Mouse (Mus musculus) liver, embryonic 13.5 days (tissue): ENCODE measurements around the gene Tet2. TPM values are rescaled to one million over a fixed set of nuclear protein-coding genes. Genes with fewer than 3 reads are reported as not detected.

Experiments
- ATAC-seq: fragments of 200-750 bp; cut with Nextera tagmentation; 2 replicates; pipeline ENCODE4 v1.8.0; 2017; ENCODE audit warnings: low read depth, mild to moderate bottlenecking, moderate number of reproducible peaks, moderate library complexity
- DNase-seq: peaks from one replicate; pipeline ENCODE4 v3.0.0; 2022
- H3K27ac ChIP-seq: fragments of 300-500 bp; sonication (generic); 2 replicates; pipeline ENCODE4 v1.5.1; 2015; ENCODE audit warnings: moderate library complexity, mild to moderate bottlenecking, inconsistent platforms
- H3K27me3 ChIP-seq: fragments of 300-500 bp; sonication (generic); 2 replicates; pipeline ENCODE4 v1.6.1; 2015; ENCODE audit warnings: mild to moderate bottlenecking, inconsistent platforms
- H3K36me3 ChIP-seq: fragments of 300-500 bp; sonication (generic); 2 replicates; pipeline ENCODE4 v1.6.1; 2015; ENCODE audit warnings: mild to moderate bottlenecking, inconsistent platforms
- H3K4me1 ChIP-seq: fragments of 300-500 bp; sonication (generic); replicated peaks from 2 replicates; pipeline ENCODE4 v1.6.1; 2015; ENCODE audit warnings: inconsistent platforms
- H3K4me2 ChIP-seq: fragments of 300-500 bp; sonication (generic); 2 replicates; pipeline ENCODE4 v1.6.1; 2015; ENCODE audit warnings: inconsistent platforms, mild to moderate bottlenecking, moderate library complexity
- H3K4me3 ChIP-seq: fragments of 300-500 bp; sonication (generic); replicated peaks from 2 replicates; pipeline ENCODE4 v1.5.1; 2015; ENCODE audit warnings: mild to moderate bottlenecking, inconsistent platforms
- H3K9ac ChIP-seq: fragments of 300-500 bp; sonication (generic); 2 replicates; pipeline ENCODE4 v1.6.1; 2015; ENCODE audit warnings: mild to moderate bottlenecking, inconsistent platforms
- H3K9me3 ChIP-seq: fragments of 300-500 bp; sonication (generic); replicated peaks from 2 replicates; pipeline ENCODE4 v1.6.1; 2016; ENCODE audit warnings: inconsistent platforms
- WGBS: fragments of 180-500 bp; shearing (Covaris S2); methylation state at CpG from one replicate; pipeline ENCODE4 v1.1.7; 2015; ENCODE audit not compliant: insufficient replicate concordance; 5-methylcytosine and 5-hydroxymethylcytosine counted together
- polyA plus RNA-seq: library from polyadenylated mRNA; unstranded; fragments of >200 nt; fragmentation: Nextera tagmentation; extraction: Ambion mirVana; gene quantifications from 2 replicates; pipeline ENCODE4 v1.2.1, GENCODE M21; 2015

Tet2 gene
- polyA plus RNA-seq, 1 experiment from 2014 or later: 2.5 TPM

DNA sequence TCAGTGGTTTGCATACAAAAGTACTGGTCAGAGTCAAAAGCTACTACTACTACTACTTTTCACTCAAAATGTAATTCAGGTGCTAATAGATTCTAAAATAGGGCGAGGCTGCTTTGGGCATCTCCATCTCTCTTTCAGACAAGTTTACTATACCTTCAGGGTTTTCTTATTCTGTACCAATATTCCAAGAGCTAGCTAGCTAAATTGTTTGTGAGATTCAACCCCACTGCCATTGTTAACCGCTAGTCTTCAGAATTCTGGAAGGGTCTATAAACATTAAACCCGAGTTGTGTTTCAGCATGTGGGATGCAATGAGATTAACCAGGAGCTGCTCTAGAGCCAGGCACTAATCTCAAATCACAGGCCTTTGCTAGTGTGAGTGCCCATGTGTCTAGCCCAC is 12.1 kb downstream of the Tet2 start:
- no peak overlapping the region for H3K4me2 ChIP-seq
- H3K9ac ChIP-seq: no peak overlapping the region
- DNase-seq (no peak), ATAC-seq (no peak)
- no peaks in the 10 kb centered on the region for H3K9me3 ChIP-seq
- H3K27me3 ChIP-seq: no peaks in the 10 kb centered on the region
- no peak overlapping the region for H3K27ac ChIP-seq
- no peak overlapping the region for H3K4me3 ChIP-seq
- H3K36me3 ChIP-seq: peaks cover 2% of the 10 kb centered on the region; the same call in 1 of the 2 replicates
- peaks cover 14% of the 10 kb centered on the region; the same call in 1 of the 2 replicates for H3K4me1 ChIP-seq
- 68% methylated on average over 3 of the region's 3 CpGs for WGBS

DNA sequence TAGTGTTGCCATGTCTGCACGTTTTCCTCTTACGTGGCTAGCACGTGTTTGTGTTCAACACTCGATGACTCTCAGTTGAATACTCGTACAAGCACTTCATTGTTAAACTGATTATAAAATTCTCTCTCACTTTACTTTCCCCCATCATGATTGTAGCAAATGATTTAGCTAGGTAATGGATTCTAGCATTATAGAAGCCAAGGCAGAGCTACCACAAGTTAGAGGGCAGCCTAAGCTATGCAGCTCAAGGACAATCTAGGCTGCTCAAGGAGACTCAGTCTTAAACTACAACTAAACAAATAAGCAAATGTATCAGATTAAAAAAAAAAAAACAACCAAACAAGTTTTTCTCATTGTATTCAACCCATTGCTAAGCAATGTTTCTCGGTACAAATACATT is 12.7 kb downstream of the Tet2 start:
- WGBS: 81% methylated on average over 6 of the region's 6 CpGs

DNA sequence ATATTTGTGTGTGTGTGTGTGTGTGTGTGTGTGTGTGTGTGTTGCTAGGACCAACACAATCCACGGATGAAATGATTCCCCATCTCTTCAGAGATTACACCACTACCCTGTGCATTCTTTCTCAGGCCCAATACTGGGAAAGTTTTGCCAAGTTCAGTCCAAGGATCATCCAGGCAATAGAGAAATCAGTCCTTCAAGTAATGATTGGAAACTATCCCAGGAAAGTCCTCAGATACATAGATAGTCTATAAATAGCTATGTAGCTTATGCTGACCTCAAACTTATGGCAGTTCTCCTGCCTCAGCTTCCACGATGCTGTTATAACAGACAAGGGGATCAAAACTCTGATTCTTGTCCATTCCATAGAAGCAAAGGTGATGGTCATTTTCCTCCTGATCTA is 13.8 kb downstream of the Tet2 start:
- no peak overlapping the region for H3K9ac ChIP-seq
- whole genome bisulfite sequencing: 44% methylated on average over 2 of the region's 2 CpGs
- H3K9me3 ChIP-seq: no peaks in the 10 kb centered on the region
- no peaks in the 10 kb centered on the region for H3K36me3 ChIP-seq
- no peak overlapping the region for H3K4me2 ChIP-seq
- no peaks in the 10 kb centered on the region for H3K27me3 ChIP-seq
- no peak for DNase-seq
- no peak for ATAC-seq
- H3K27ac ChIP-seq: no peak overlapping the region
- peaks cover 19% of the 10 kb centered on the region; the same call in 1 of the 2 replicates for H3K4me1 ChIP-seq
- no peak overlapping the region for H3K4me3 ChIP-seq

More for the DNA sequence above, 12.7 kb downstream of the Tet2 start:
- ATAC-seq: no peak
- Histone ChIP-seq H3K36me3 (peaks cover 2% of the 10 kb centered on the region; the same call in 1 of the 2 replicates), H3K9me3 (no peaks in the 10 kb centered on the region), H3K4me1 (peaks cover 14% of the 10 kb centered on the region; the same call in 1 of the 2 replicates), H3K27me3 (no peaks in the 10 kb centered on the region), H3K4me2 (no peak overlapping the region), H3K27ac (no peak overlapping the region), H3K9ac (no peak overlapping the region), H3K4me3 (no peak overlapping the region)
- no peak for DNase-seq

DNA sequence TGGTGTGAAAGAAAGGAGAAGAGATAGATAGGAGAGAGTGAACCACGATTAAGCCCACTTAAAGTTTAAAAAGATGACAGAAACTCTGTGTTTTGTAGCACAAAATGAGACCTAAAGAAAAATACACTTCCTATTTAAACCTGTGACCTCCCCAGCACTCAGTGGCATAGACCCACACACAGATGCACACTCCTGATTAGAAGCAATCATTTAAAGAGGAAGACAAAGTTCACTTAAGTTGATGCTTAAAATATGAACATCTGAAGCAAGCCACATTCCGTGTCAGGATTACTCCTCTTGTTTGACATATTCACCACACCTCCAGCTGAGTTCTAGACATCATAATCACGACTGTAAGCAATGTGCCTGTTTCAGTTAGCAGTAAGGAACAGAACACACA is 14.3 kb downstream of the Tet2 start:
- H3K9me3 ChIP-seq: no peaks in the 10 kb centered on the region
- H3K27me3 ChIP-seq: no peaks in the 10 kb centered on the region
- no peak overlapping the region for H3K27ac ChIP-seq
- DNase-seq (no peak), ATAC-seq (no peak)
- H3K4me1 ChIP-seq: peaks cover 23% of the 10 kb centered on the region; the same call in 1 of the 2 replicates
- no peak overlapping the region for H3K4me2 ChIP-seq
- no peaks in the 10 kb centered on the region for H3K36me3 ChIP-seq
- WGBS: 20% methylated on average over 3 of the region's 3 CpGs
- no peak overlapping the region for H3K4me3 ChIP-seq
- H3K9ac ChIP-seq: no peak overlapping the region

DNA sequence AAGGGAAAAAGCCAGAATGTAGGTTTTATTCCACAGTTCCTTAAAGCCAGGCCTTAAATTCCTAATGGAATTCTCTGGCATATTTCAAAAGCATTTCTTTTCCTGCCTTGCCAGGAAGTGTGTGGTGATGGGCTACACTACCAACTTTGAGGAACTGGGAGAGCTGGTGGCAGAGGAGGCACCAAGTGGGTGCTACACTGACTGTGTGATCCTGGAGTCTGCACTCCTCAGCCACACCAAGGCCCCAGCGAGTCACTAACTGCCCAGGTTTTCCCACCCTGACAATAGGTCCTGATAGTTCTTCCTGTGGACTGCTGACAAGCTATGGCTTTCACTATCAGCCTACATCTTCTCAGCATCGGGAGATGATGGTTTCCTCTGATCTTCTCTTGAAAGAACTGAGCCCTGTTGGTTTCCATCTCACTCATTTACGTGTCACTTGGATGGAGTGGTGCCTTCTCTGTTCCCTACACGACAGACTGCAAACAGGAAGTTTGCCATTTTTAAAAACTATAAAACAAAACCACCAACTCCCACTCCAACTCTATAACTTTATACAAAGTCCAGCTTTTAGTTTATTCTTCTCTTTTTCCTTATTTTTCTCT is 18.7 kb downstream of the Tet2 start:
- H3K27me3 ChIP-seq: no peaks in the 10 kb centered on the region
- no peak for DNase-seq
- H3K9ac ChIP-seq: no peak overlapping the region
- no peak overlapping the region for H3K4me3 ChIP-seq
- peaks cover 22% of the 10 kb centered on the region for H3K4me1 ChIP-seq
- 23% methylated on average over 4 of the region's 4 CpGs for WGBS
- no peaks in the 10 kb centered on the region for H3K36me3 ChIP-seq
- H3K9me3 ChIP-seq: no peaks in the 10 kb centered on the region
- H3K27ac ChIP-seq: no peak overlapping the region
- H3K4me2 ChIP-seq: no peak overlapping the region
- ATAC-seq: no peak

DNA sequence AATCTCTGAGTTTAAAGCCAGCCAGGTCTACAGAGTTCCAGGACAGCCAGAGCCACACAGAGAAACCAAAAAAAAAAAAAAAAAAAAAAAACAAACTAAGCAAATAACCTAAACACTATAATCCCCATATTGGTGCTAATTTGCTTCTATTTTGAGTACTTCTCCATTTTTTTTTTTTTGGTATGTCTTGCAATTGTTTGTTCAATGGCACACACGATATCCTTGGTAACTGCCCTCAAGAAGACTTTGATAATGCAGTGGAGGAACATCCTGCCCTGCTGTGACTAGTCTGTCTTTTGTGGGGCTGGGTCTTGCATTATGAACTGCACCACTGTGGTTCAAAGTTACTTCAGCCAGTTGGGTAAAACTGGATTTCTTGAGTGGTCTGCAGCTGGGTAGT is 19.4 kb downstream of the Tet2 start:
- Histone ChIP-seq H3K4me1 (peaks cover 16% of the 10 kb centered on the region), H3K9ac (no peak overlapping the region), H3K27ac (no peak overlapping the region), H3K36me3 (no peaks in the 10 kb centered on the region), H3K9me3 (no peaks in the 10 kb centered on the region), H3K4me2 (no peak overlapping the region), H3K4me3 (no peak overlapping the region), H3K27me3 (no peaks in the 10 kb centered on the region)
- ATAC-seq (no peak), DNase-seq (no peak)
- WGBS: 23% methylated on average over 1 of the region's 1 CpGs

DNA sequence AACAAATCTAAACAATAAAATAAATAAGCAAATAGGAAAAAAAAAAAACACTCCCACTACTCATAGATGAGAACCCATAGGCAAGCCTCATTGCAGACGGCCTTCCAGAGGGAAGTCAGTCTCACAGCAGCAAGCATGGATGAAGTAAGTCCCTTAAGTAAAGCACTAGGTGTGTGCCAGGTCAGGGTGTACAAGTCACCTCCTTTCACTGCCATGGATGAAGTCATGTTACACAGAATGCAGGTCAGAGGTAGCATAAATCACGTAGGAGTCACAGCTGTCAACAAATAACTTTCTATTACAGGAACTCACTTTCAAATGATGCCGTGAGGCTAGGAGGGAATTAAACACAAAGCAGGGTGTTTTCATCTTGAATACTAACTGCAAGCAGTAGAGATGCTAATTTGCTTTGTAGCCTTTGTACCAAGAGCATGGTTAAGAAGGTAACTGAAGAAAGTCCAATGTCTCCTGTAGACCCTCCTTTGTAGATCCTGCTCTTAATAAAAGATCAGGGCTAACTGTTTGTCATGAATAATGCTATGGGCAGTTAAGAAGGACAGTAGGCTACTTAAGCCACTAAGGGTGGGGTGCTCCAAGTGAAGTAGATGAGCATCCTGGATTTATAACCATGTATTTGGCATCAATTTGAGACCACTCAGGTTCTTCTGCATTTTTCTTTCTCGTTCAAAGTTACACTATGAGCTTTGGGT is 20.4 kb downstream of the Tet2 start:
- no peaks in the 10 kb centered on the region for H3K27me3 ChIP-seq
- no peak overlapping the region for H3K4me3 ChIP-seq
- H3K4me1 ChIP-seq: peaks cover 15% of the 10 kb centered on the region
- no peak for DNase-seq
- H3K4me2 ChIP-seq: no peak overlapping the region
- H3K9me3 ChIP-seq: no peaks in the 10 kb centered on the region
- 67% methylated on average over 4 of the region's 4 CpGs for WGBS
- H3K9ac ChIP-seq: no peak overlapping the region
- no peak overlapping the region for H3K27ac ChIP-seq
- no peaks in the 10 kb centered on the region for H3K36me3 ChIP-seq
- ATAC-seq: no peak

DNA sequence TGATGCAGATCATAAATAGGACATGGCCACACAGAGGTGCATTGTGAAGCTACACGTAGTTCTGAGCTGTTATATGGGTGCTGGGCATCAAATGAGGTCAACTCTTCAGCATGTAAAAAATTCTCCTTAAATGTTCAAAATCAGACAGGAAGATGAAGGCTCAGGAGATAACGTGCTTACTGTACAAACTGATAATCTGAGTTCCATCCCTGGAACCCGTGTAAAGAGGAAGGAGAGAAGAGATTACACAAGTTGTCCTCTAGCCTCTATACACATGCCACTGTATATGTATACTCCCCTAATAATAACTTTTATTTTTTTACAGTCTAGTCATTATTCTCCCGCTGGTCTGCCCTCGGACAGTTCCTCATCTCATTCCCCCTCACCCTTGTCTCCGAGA is 21.7 kb downstream of the Tet2 start:
- no peak for DNase-seq
- Histone ChIP-seq H3K27ac (no peak overlapping the region), H3K27me3 (no peaks in the 10 kb centered on the region), H3K9ac (no peak overlapping the region), H3K36me3 (no peaks in the 10 kb centered on the region), H3K4me2 (no peak overlapping the region), H3K9me3 (no peaks in the 10 kb centered on the region), H3K4me3 (no peak overlapping the region), H3K4me1 (peaks cover 15% of the 10 kb centered on the region)
- 43% methylated on average over 6 of the region's 6 CpGs for WGBS
- ATAC-seq: no peak

DNA sequence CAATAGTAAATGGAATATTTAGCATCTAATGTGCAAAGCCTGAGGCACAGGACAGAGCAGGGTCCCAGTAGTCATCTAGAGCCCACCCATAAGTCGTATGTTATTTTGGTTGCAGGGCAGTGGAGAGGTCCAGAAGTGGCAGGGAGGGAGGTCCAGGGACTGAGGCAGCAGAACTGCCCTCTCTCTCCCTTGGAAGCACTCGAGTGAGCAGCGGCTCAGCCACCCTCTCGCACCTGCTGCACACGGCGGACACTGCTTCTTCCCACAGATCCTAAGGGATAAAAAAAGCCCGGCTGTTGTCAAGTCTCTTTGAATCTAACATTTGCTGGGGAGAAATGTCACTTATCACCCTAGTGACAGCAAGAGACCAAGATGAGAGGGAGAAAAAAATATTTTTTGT is 22.6 kb downstream of the Tet2 start:
- no peak overlapping the region for H3K9ac ChIP-seq
- H3K4me3 ChIP-seq: no peak overlapping the region
- H3K4me1 ChIP-seq: peaks cover 15% of the 10 kb centered on the region
- no peaks in the 10 kb centered on the region for H3K9me3 ChIP-seq
- 83% methylated on average over 7 of the region's 7 CpGs for WGBS
- DNase-seq: no peak
- no peaks in the 10 kb centered on the region for H3K27me3 ChIP-seq
- no peak overlapping the region for H3K4me2 ChIP-seq
- H3K27ac ChIP-seq: no peak overlapping the region
- H3K36me3 ChIP-seq: no peaks in the 10 kb centered on the region
- no peak for ATAC-seq

DNA sequence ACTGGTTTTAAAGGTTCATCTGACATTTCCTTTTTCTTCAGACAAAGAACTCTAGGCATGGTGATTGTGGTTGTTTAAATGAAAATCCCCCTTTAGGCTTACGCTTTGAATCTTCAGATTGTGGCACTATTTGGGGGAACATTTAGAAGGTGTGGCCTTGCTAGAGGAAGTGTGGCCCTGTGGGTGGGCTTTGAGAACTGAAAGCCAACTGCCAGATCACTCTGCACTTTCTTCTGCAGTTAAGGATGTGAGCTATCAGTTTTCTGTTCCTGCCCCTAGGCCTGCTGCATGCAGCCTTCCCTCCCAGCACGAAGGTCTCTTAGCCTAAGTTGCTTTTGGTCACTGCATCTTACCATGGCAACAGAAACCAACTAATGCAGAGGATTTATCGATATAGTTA is 26.1 kb downstream of the Tet2 start:
- Histone ChIP-seq H3K4me2 (no peak overlapping the region), H3K27ac (no peak overlapping the region), H3K27me3 (no peaks in the 10 kb centered on the region), H3K9me3 (no peaks in the 10 kb centered on the region), H3K4me1 (peaks cover 6% of the 10 kb centered on the region), H3K9ac (no peak overlapping the region), H3K4me3 (no peak overlapping the region), H3K36me3 (0 out of 2 replicates have a peak, but pooled peaks cover 3% of the 10 kb centered on the region)
- WGBS: 76% methylated on average over 3 of the region's 3 CpGs
- ATAC-seq (no peak), DNase-seq (no peak)

DNA sequence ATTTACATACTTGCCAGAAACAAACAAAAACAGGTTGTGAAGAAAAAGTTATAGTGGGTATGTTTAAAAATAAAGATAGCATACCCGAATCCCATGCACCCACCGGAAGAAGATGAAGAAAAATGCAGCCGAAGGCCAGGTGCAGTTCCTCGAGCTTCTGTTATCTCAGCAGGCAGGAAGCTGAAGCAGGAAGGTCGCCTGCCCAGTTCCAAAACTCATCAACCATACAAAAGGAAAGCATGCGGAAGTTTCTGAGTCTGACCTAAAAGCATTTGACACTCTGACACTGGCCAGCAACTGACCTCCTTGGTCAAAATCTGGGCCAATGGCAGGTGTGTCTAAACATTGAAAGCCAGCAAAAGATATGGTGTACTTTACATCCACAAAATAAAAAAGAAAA is 26.8 kb downstream of the Tet2 start:
- 0 out of 2 replicates have a peak, but pooled peaks cover 3% of the 10 kb centered on the region for H3K36me3 ChIP-seq
- no peak for ATAC-seq
- H3K4me3 ChIP-seq: no peak overlapping the region
- peaks cover under 1% of the 10 kb centered on the region; the same call in 1 of the 2 replicates for H3K4me1 ChIP-seq
- no peaks in the 10 kb centered on the region for H3K9me3 ChIP-seq
- H3K9ac ChIP-seq: no peak overlapping the region
- no peak overlapping the region for H3K27ac ChIP-seq
- no peaks in the 10 kb centered on the region for H3K27me3 ChIP-seq
- 47% methylated on average over 6 of the region's 6 CpGs for WGBS
- no peak overlapping the region for H3K4me2 ChIP-seq
- DNase-seq: no peak

DNA sequence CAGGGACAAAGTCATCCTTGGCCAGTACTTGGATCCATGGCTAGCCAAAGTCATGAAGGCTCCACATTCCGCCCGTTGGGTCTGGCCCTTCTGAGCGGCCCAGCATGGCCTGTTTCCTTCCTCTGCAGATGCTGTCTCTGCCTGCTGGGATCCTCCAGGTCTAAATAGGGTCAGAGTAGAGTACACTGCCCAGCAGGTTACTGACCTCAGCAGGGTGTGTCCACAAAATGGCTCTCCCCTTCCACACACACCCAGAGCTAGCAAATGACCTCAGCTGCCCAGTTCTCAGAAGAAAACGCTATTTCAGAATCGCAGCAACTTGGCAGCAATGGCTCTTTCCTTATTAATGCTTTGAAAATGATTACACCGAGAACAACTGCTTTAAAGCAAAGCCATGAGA is 27.5 kb downstream of the Tet2 start:
- no peak overlapping the region for H3K9ac ChIP-seq
- H3K4me2 ChIP-seq: no peak overlapping the region
- no peak for ATAC-seq
- H3K27ac ChIP-seq: no peak overlapping the region
- no peaks in the 10 kb centered on the region for H3K27me3 ChIP-seq
- H3K36me3 ChIP-seq: 0 out of 2 replicates have a peak, but pooled peaks cover 3% of the 10 kb centered on the region
- no peaks in the 10 kb centered on the region for H3K4me1 ChIP-seq
- 78% methylated on average over 6 of the region's 6 CpGs for WGBS
- no peaks in the 10 kb centered on the region for H3K9me3 ChIP-seq
- no peak overlapping the region for H3K4me3 ChIP-seq
- no peak for DNase-seq
